Mouse (Mus musculus) olfactory bulb, adult 2 months (tissue): ENCODE measurements around the gene Galntl5. TPM values are rescaled to one million over a fixed set of nuclear protein-coding genes. Genes with fewer than 3 reads are reported as not detected.

Experiments used
- H3K27ac ChIP-seq: fragments of 200-500 bp; 2 replicates; pipeline ENCODE4 v1.5.1; 2012; ENCODE audit warnings: low read depth, low read length; ENCODE audit not compliant: insufficient read depth
- H3K4me1 ChIP-seq: fragments of 200-500 bp; 2 replicates; pipeline ENCODE4 v1.6.1; 2012; ENCODE audit warnings: low read length; ENCODE audit not compliant: control insufficient read depth, insufficient read depth
- H3K4me3 ChIP-seq: fragments of 200-500 bp; 2 replicates; pipeline ENCODE4 v1.5.1; 2012; ENCODE audit warnings: mild to moderate bottlenecking, low read depth, low read length, moderate library complexity; ENCODE audit not compliant: insufficient read depth
- CTCF ChIP-seq: fragments of 200-500 bp; IDR thresholded peaks from 2 replicates; pipeline ENCODE4 v1.5.1; 2012; ENCODE audit warnings: low read depth, mild to moderate bottlenecking, low read length, moderate library complexity; ENCODE audit not compliant: insufficient read depth
- POLR2A ChIP-seq: fragments of 200-500 bp; IDR thresholded peaks from 2 replicates; pipeline ENCODE4 v1.6.1; 2012; ENCODE audit warnings: mild to moderate bottlenecking, low read depth, low read length, moderate library complexity; ENCODE audit not compliant: insufficient read depth
- WGBS: fragments of 180-500 bp; shearing (Covaris S2); methylation state at CpG from one replicate; pipeline ENCODE4 v1.1.7; 2018; 5-methylcytosine and 5-hydroxymethylcytosine counted together
- polyA plus RNA-seq: library from polyadenylated mRNA; stranded (reverse); fragments of >200 nt; gene quantifications from 2 replicates; pipeline ENCODE4 v1.2.4, GENCODE M21; 2012; ENCODE audit warnings: low replicate concordance; ENCODE audit not compliant: missing spikeins, insufficient read depth, insufficient read length

Gene Galntl5
- polyA plus RNA-seq, 1 experiment, result not detected

- 87% methylated on average over 10 of the region's 10 CpGs for WGBS
- Histone ChIP-seq H3K4me1 (no peaks in the 10 kb centered on the region), H3K27ac (no peak overlapping the region), H3K4me3 (no peak overlapping the region)
- TF ChIP-seq POLR2A (no peak), CTCF (no peak)
Measured at GRCm38 (mm10) chr5:25245806-25246472, 64.7 kb downstream of the Galntl5 start.

DNA sequence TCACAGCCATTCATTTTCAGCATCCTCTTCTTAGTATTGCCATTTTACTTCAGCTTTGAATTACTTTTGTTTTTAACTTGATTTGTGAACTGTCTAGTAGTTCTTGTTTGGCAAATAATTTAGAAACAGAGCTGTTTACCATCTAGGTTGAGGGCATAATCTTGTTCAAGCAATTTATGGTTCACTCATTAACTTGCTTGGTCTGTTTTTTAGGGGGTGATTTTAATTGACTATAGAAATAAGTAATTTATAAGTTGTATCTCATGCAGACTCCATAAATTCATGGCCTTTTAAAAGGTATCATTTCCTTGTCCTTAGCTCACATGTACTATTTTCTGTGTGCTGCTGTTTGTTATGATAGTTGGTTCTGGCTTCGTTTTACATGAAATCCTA, 65.2 kb downstream of the Galntl5 start:
- no peak overlapping the region for H3K27ac ChIP-seq
- WGBS, result 67% methylated on average over 1 of the region's 1 CpGs
- H3K4me3 ChIP-seq, result no peak overlapping the region
- H3K4me1 ChIP-seq, result no peaks in the 10 kb centered on the region
- TF ChIP-seq POLR2A, result no peak
- TF ChIP-seq CTCF, result no peak

DNA sequence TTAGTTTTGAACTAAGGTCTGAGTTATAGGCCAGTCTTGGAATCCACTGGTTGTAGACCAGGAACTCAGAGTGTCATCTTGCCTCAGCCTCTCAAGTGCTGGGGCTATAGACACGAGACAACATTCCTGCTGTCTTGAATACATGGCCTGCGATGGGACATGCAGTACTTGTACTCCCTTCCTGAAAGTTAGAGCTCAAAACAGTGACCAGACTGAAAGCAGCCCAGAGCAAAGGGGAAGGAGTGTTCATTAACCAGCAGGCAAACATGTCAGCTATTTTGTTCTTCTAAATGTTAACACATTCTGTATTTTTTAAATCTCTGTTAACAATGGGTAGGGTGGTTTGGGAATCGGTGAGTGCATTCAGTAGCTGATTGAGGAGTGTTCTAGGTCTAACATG, 65.8 kb downstream of the Galntl5 start:
- no peak overlapping the region for H3K4me3 ChIP-seq
- no peak overlapping the region for H3K27ac ChIP-seq
- no peak for TF ChIP-seq POLR2A
- no peak for TF ChIP-seq CTCF
- no peaks in the 10 kb centered on the region for H3K4me1 ChIP-seq
- 69% methylated on average over 3 of the region's 3 CpGs for WGBS

DNA sequence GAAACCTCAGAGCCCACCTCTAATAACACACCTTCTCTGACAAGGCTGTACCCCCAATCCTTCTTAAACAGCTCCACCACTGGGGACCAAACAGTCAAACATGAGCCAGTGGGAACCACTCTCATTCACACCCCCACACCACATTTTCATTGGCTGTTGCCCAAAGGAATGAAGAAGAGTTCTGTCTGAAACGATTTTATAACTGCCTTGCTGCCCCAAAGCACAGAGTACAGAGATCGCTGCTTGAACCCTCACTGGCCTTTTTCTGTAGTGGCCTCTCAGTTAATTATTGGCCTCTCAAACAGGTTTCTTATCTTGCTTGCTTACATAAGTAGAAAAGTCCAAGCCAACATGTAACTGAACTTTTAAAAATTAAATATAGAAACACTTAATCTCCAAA, 71.2 kb downstream of the Galntl5 start:
- TF ChIP-seq POLR2A, result no peak
- no peak for TF ChIP-seq CTCF
- Histone ChIP-seq H3K4me3 (no peak overlapping the region), H3K27ac (no peak overlapping the region), H3K4me1 (no peaks in the 10 kb centered on the region)
- 62% methylated on average over 2 of the region's 2 CpGs for WGBS

DNA sequence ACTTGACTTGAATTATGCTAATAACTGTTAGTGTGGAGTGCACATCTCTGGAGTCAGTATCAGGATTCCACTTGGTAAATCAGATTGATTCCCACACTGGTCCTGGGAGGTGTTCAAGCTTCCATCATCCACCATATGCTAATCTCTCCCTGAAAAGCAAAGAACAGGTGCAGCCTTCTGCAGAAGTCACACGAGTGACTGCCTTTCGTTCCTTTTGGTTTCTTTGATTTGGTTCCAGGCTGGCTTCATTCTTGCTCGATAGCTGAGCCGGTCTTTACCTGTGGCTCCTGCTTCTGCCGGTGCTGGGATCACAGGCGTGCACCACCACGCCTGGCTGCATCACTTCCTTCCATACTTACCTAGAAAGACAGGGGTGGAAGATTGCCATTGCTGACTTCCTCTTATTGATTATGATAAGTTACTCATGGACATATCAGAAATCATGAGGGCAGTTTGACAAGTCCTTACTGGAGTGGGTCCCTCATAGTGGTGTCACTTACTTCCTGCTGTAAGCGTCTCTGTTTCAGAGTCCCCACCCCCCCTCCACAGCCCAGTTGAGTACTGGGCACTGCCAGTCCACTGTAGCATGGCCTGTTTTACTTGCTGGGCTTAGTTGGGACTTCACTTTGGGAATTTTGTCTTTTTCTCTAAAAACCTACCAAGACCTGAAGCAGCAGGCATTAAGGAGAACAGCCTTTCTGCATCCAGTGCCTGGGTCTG, 71.7 kb downstream of the Galntl5 start:
- TF ChIP-seq POLR2A (no peak), CTCF (no peak)
- 92% methylated on average over 8 of the region's 8 CpGs for WGBS
- H3K4me3 ChIP-seq, result no peak overlapping the region
- no peak overlapping the region for H3K27ac ChIP-seq
- H3K4me1 ChIP-seq, result no peaks in the 10 kb centered on the region

DNA sequence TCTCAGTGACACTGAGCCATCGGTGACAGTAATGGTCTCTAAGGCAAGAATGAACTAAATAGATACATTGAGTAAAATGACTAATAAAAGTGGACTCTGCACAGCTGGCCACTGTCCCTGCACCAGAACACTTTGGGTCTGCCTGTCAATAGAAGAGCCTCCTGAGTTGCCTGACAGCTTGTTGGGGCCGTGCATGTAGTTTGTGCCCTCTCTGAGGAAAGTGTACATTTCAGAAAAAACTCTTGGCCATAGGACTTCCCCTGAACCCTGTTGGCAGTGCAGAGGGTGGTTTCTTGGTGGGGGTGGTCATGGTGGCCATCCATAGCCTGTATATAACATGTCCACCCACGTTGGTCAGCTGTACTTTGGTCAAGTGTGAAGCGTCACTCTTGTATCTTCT, 73.2 kb downstream of the Galntl5 start:
- TF ChIP-seq CTCF, result no peak
- no peak for TF ChIP-seq POLR2A
- no peaks in the 10 kb centered on the region for H3K4me1 ChIP-seq
- H3K4me3 ChIP-seq, result no peak overlapping the region
- no peak overlapping the region for H3K27ac ChIP-seq
- 94% methylated on average over 4 of the region's 4 CpGs for WGBS

DNA sequence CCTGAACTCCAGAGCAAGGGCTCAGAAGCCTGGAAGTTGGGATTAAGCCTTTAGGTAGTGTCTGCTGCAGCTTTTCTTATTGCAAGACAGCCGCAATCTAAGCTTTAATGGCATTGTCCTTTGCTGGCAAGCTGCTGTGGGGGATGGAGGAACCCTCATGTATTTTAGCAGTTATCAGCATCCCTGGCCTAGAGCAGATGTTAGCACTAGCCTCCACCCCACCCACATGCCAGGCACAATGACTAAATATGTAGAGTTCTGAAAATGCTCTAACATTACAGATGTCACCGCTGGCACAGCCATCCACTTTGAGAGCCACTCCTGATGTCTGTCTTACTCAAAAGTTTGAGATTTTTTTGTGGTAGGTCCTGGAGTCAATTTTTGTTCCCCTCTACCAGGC, 75.4 kb downstream of the Galntl5 start:
- H3K4me1 ChIP-seq, result no peaks in the 10 kb centered on the region
- 80% methylated on average over 2 of the region's 2 CpGs for whole genome bisulfite sequencing
- no peak overlapping the region for H3K27ac ChIP-seq
- TF ChIP-seq POLR2A (no peak), CTCF (no peak)
- H3K4me3 ChIP-seq, result no peak overlapping the region

DNA sequence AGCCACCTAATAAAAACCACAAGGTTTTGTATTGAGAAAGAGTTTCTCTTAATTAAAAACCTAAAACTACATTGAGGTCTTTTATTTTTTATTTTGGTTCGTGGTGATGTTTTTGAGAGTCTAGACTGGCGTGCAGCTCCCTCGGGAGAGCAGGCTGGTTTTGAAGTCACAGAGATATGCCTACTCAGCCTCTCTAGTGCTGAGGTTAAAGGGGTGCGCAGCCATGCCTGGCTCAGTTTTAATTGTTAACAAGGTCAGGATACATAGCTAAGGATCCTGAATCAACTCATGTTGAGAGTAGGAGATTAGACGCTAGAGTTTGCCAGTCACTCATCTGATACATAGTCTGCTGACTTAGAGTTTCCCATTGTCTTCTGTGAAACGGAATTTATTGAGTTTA, 80.2 kb downstream of the Galntl5 start:
- Histone ChIP-seq H3K27ac (no peak overlapping the region), H3K4me1 (no peaks in the 10 kb centered on the region), H3K4me3 (no peak overlapping the region)
- no peak for TF ChIP-seq POLR2A
- no peak for TF ChIP-seq CTCF
- 87% methylated on average over 6 of the region's 6 CpGs for WGBS

DNA sequence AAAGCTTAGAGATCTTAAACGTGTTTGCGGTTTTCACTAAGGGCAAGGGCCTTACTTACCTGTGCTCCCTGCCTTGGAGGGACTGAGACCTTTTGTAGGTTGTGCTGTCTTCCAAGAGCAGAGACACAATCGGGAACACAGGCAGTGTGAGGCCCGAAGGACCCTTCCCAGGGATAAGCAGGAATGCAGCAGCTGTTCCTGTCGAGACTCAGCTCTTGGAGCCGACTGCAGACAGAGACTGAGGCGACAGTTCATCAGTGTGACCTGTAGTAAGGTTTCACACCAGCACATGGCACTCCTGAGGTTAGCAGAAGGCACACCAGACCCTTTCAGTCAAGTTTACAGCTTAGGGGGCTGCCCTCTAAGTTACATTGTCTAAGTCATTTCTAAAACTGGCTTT, 81.0 kb downstream of the Galntl5 start:
- no peak overlapping the region for H3K4me3 ChIP-seq
- TF ChIP-seq POLR2A (no peak), CTCF (no peak)
- WGBS, result 85% methylated on average over 7 of the region's 7 CpGs

More for the DNA sequence above, 81.0 kb downstream of the Galntl5 start:
- H3K4me1 ChIP-seq, result no peaks in the 10 kb centered on the region
- H3K27ac ChIP-seq, result no peak overlapping the region
